Mouse (Mus musculus) yolk sac, embryonic 10.5 days (tissue): ENCODE measurements around the gene Gm9747.

Experiments used
- DNase-seq: peaks from one replicate; pipeline ENCODE4 v3.0.0-alpha.2; 2017; ENCODE audit warnings: low spot score

Gm9747 gene

GRCm38 (mm10) chr1:82257457-82257856 lies 24.5 kb downstream of the Gm9747 start:
- no peak for DNase-seq

DNA sequence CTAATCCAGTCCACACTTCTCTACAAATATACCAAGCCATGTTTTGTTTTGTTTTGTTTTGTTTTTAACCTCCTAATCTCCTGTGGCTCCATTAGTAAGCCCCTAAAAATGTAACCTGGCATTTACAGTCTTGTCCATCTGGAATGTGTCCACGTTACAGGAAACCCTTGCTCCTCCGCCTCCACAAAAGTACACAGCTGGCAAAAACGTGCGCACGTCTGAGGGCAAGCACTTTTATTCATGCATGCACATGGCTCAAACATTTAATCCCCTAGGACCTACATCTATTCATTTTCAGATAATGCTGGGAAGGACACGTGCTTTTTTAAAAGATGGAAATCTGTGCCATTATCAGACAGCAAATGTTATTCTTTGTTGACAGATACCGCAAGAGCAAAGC lies 25.4 kb downstream of the Gm9747 start:
- DNase-seq, result no peak

- no peak for DNase-seq
These were observed 27.1 kb downstream of the Gm9747 start for GRCm38 (mm10) chr1:82260055-82260454.

DNA sequence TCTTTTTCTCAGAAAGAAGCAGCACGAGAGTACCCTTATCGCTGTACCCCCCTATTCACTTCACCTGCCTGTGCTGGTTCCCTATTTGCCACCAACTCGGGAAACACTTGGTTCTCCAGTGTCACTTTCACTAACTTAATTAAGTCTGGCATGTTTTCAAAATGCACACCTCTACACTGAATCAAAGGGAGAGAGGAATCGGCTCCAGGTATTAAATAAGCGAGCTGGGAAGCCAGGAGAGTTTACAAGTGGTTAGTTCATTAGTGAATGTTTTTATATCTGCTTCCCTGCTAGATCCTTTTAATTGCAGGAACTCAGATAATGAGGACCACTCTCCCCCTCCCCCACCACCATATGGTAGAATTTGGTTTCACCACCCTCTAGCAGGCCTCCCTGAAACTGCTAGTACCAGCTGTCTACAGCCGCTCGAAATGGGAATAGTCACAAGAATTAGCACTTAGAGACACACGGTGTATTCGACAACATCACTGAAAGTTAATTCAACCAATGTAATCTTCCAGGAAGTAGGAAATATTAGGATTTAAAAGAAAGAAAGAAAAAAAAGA lies 28.2 kb downstream of the Gm9747 start:
- DNase-seq, result no peak

DNA sequence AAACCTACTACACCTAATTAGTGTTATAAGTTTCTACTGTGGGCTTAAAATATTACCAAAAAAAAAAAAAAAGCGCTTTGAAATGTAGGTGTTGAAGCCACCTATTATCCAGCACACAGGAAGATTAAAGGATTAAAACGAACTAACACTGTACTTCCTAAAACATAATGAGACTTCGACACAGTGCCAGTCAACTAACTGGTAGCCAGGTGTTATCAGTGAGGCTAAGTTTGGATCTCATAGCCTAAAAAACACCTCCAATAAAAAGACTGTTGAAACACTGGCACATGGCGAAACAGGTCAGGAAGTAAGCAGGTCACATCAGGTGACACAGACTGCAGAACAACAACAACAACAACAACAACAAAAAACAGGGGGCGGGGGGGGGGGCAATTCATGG lies 28.7 kb downstream of the Gm9747 start:
- no peak for DNase-seq

- no peak for DNase-seq
These were observed 29.4 kb downstream of the Gm9747 start for GRCm38 (mm10) chr1:82262331-82262730.

- DNase-seq, result no peak
These were observed 34.6 kb downstream of the Gm9747 start for GRCm38 (mm10) chr1:82267547-82267946.

GRCm38 (mm10) chr1:82272231-82272630 lies 39.3 kb downstream of the Gm9747 start:
- no peak for DNase-seq

- no peak for DNase-seq
These were observed 40.6 kb downstream of the Gm9747 start for GRCm38 (mm10) chr1:82273529-82273928.

DNA sequence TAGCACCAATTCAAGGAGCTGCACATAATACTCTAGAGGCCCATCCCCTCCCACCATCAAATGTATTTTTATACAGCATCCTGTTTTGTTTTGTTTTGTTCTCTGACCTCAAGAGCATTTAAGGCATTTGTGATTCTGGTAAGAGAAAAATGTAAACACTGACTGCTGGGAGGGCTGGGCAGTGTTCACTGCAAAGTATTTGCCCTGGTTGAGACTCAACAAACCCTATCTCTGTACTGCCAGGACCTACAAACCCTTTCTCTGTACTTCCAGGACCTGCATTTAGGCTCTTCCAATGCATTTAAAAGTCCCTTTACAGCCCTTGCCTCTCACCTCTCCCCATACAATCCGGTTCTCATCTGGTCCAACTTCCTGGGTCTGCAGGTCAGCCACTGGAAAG lies 41.4 kb downstream of the Gm9747 start:
- DNase-seq, result no peak

- DNase-seq, result no peak
These were observed 46.9 kb downstream of the Gm9747 start for GRCm38 (mm10) chr1:82279768-82280167.

DNA sequence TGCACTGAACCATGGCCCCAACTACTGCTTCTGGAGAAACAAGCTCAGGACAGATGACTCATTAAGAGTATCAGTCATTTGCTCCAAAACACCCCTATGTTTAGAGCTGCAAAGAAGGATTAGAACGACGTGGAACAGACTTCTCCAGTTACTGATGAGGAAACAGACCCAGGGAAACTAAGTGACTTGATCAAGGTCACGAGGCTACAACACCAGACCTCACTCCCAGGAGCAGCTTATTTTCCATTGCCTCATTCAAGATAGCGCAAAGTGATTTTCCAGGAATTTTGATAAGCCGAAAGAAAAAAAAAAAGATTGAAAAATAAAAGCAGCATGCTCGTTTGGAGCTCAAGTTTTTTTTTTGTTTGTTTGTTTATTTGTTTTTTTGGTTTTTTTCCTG lies 48.9 kb downstream of the Gm9747 start:
- DNase-seq, result no peak

DNA sequence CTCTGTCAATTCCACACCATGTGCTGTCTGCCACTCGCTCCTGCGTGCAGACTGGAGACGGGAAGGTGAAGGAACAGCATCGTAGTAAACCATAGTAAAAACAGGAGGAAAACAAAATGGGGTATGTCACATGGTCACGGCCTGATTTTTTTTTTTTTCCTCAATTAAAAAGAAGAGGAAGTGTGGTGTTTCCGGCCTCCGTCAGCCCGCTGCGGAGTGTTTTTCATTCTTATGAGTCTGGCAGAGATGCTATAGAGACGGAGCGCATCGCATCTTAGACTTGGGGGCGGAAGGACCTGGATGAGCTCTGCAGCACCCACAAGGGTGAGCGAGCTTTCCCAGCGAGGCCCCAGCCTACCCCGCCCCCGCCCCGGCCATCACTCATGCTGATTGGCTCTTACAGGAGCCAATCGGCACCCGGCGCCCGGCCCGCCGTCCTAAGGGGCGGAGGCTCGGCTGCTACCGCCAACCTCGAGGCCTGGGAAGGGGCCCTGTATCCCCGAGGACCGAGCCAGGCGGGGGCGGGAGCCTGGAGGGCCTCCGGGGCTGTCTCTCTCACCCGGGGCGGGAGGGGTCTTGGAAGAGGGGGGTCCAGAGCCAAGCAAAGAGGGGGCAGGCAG lies 50.2 kb downstream of the Gm9747 start:
- DNase-seq, result peak; percentile 89

- DNase-seq, result peak; percentile 23
These were observed 51.0 kb downstream of the Gm9747 start for GRCm38 (mm10) chr1:82283901-82284301.

GRCm38 (mm10) chr1:82284403-82284802 lies 51.5 kb downstream of the Gm9747 start:
- DNase-seq, result peak; percentile 13
